In the genomic region with DNA sequence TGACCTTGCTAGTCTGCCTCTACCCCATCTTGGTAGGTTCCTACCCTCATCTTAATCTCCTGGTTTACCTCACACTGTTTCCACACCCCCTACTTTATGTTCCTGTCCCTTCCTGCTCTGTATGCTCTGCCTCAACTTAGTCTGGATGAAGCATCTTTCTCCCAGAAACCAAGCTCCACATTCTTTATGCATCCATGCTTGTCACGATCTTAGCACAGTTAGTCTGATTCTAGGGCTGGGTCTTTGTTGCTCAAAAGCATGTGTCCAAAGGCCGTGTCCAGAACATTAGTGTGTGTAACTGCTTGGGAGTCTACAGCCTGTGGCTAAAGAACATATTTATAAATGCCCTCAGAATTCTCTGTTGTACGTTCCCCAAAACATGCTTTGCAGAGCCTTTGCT, we compare ENCODE assay signal across 9 mouse cellular contexts. TPM values are rescaled to one million over a fixed set of nuclear protein-coding genes. Genes with fewer than 3 reads are reported as not detected.
DNase-seq lines count a peak whose midpoint lies in the region; ATAC-seq and TF ChIP-seq lines count a peak whose summit lies in the region.
"Had no signal": no experiment of that assay in that cellular context is flagged by ENCODE, and none has a peak within 500 bp of the region (broad histone marks: within the 10 kb centered on the region; RNA-seq: fewer than 3 reads in every experiment).

No protein-coding gene starts in this region.

- no peak for DNase-seq in heart, postnatal 36 days
- no peak for DNase-seq in forebrain, postnatal 0 days
- DNase-seq in natural killer cell, adult 2 months (ENCODE audit: low spot score in 2 of 2) = no peak
- no peak for DNase-seq in right cerebral cortex, postnatal 10 days (ENCODE audit: low spot score in 2 of 2)
- no peak for DNase-seq in thymus, postnatal 10 days (ENCODE audit: low spot score in 2 of 2)
- DNase-seq: gastrocnemius, postnatal 10 days had no signal

- 0 out of 2 replicates have a peak overlapping the region, but pooled peaks have one; percentile 84 for H3K4me3 ChIP-seq in heart, embryonic 16.5 days (ENCODE audit: low read length)
- peak overlapping the region; percentile 80 for H3K4me3 ChIP-seq in bone marrow, adult 2 months (replicated peaks; ENCODE audit: control insufficient read depth, low read depth, low read length)
- peak overlapping the region; percentile 94 for H3K4me3 ChIP-seq in forebrain, postnatal 0 days (ENCODE audit: low read depth, low read length)
- H3K4me3 ChIP-seq in liver, embryonic 16.5 days (ENCODE audit: low read depth, low read length) = peak overlapping the region; percentile 96

- ATAC-seq in heart, embryonic 16.5 days (replicated peaks; ENCODE audit: extremely low read depth, insufficient read depth, low FRiP score) = no peak
- ATAC-seq in forebrain, postnatal 0 days = no peak
- ATAC-seq in liver, embryonic 16.5 days (ENCODE audit: low read depth) = no peak

- H3K9ac ChIP-seq in heart, embryonic 16.5 days (ENCODE audit: low read length) = no peak overlapping the region
- peak overlapping the region; percentile 96 for H3K9ac ChIP-seq in forebrain, postnatal 0 days
- H3K9ac ChIP-seq in liver, embryonic 16.5 days (ENCODE audit: low read depth, low read length) = peak overlapping the region; percentile 97

- H3K36me3 ChIP-seq in heart, embryonic 16.5 days (ENCODE audit: control insufficient read depth, insufficient read depth) = no peaks in the 10 kb centered on the region
- no peaks in the 10 kb centered on the region for H3K36me3 ChIP-seq in forebrain, postnatal 0 days (ENCODE audit: insufficient read depth)
- peaks cover 8% of the 10 kb centered on the region for H3K36me3 ChIP-seq in liver, embryonic 16.5 days (ENCODE audit: control insufficient read depth, insufficient read depth)

- TF ChIP-seq POLR2A in bone marrow, adult 2 months (IDR thresholded peaks at IDR 0.05; ENCODE audit: borderline replicate concordance, control insufficient read depth, low read depth, low read length) = no peak

- 78% methylated on average over 3 of the region's 3 CpGs for WGBS in heart, embryonic 16.5 days
- 49% methylated on average over 3 of the region's 3 CpGs for WGBS in bone marrow, adult 2 months
- 60% methylated on average over 3 of the region's 3 CpGs for WGBS in forebrain, postnatal 0 days
- 49% methylated on average over 3 of the region's 3 CpGs for WGBS in liver, embryonic 16.5 days (ENCODE audit: insufficient replicate concordance)

- peaks cover 17% of the 10 kb centered on the region; the same call in 1 of the 2 replicates for H3K4me1 ChIP-seq in heart, embryonic 16.5 days (ENCODE audit: control insufficient read depth, insufficient read depth, low read length)
- peaks cover 8% of the 10 kb centered on the region for H3K4me1 ChIP-seq in bone marrow, adult 2 months (ENCODE audit: control insufficient read depth, insufficient read depth, low read length)
- peaks cover 22% of the 10 kb centered on the region for H3K4me1 ChIP-seq in forebrain, postnatal 0 days (ENCODE audit: insufficient read depth)
- H3K4me1 ChIP-seq in liver, embryonic 16.5 days (ENCODE audit: control insufficient read depth, low read depth, low read length) = peaks cover 59% of the 10 kb centered on the region

- intact Hi-C loops in heart, postnatal 36 days (cut with DNase I) = loop anchor here (2.0 to 5.0 kb wide), 2 partner anchors 33 to 42 kb away; no protein-coding TSS in a partner anchor

- no peak for TF ChIP-seq CTCF in bone marrow, adult 2 months (IDR thresholded peaks at IDR 0.05; ENCODE audit: control insufficient read depth, insufficient read depth, low read length)
- TF ChIP-seq CTCF in forebrain, postnatal 0 days (IDR thresholded peaks at IDR 0.05; ENCODE audit: low read depth) = no peak

- peak overlapping the region; percentile 96 for H3K4me2 ChIP-seq in heart, embryonic 16.5 days (ENCODE audit: low read depth, low read length)
- peak overlapping the region; percentile 78 for H3K4me2 ChIP-seq in forebrain, postnatal 0 days (ENCODE audit: low read depth)
- H3K4me2 ChIP-seq in liver, embryonic 16.5 days (ENCODE audit: low read depth, low read length) = peak overlapping the region; percentile 73

- H3K27ac ChIP-seq in heart, embryonic 16.5 days (ENCODE audit: low read length) = no peak overlapping the region
- peak overlapping the region; percentile 44; the same call in 1 of the 2 replicates for H3K27ac ChIP-seq in bone marrow, adult 2 months (ENCODE audit: control insufficient read depth, insufficient read depth, low read depth, low read length, poor library complexity)
- H3K27ac ChIP-seq in forebrain, postnatal 0 days (ENCODE audit: low read depth, low read length) = no peak overlapping the region
- peak overlapping the region; percentile 98 for H3K27ac ChIP-seq in liver, embryonic 16.5 days (ENCODE audit: low read length)

- H3K27me3 ChIP-seq in heart, embryonic 16.5 days (ENCODE audit: control insufficient read depth, insufficient read depth, low read length) = no peaks in the 10 kb centered on the region
- H3K27me3 ChIP-seq in forebrain, postnatal 0 days (ENCODE audit: insufficient read depth, low read length) = no peaks in the 10 kb centered on the region
- no peaks in the 10 kb centered on the region for H3K27me3 ChIP-seq in liver, embryonic 16.5 days (ENCODE audit: control insufficient read depth, insufficient read depth, low read depth, low read length)

- no peaks in the 10 kb centered on the region for H3K9me3 ChIP-seq in heart, embryonic 16.5 days (replicated peaks; ENCODE audit: control insufficient read depth, low read length)
- H3K9me3 ChIP-seq in forebrain, postnatal 0 days (ENCODE audit: low read length) = no peaks in the 10 kb centered on the region
- no peaks in the 10 kb centered on the region for H3K9me3 ChIP-seq in liver, embryonic 16.5 days (replicated peaks; ENCODE audit: control insufficient read depth, low read length)

RNA-seq across cellular contexts. Expression of a gene that starts 1.8 kb away (rescaled TPM):
- polyA plus RNA-seq in heart, embryonic 16.5 days (2015; fragmentation: Nextera tagmentation; extraction: Ambion mirVana) = 17.4 and 24.0 TPM in 2 replicates
- total RNA-seq in heart, postnatal 36 days (2021) = 1 to 10 TPM; 7.0 to 9.4 TPM
- 92.1 and 108 TPM in 2 replicates for polyA plus RNA-seq in bone marrow, adult 2 months (2011; ENCODE audit: insufficient read depth, insufficient read length, low replicate concordance, missing spikeins)
- total RNA-seq in forebrain, postnatal 0 days (2014; rRNA removed) = 136 and 144 TPM in 2 replicates
- 76.5 and 87.2 TPM in 2 replicates for polyA plus RNA-seq in forebrain, postnatal 0 days (2015; fragmentation: Nextera tagmentation; extraction: Ambion mirVana)
- 59.4 and 64.7 TPM in 2 replicates for polyA plus RNA-seq in liver, embryonic 16.5 days (2015; fragmentation: Nextera tagmentation; extraction: Ambion mirVana)

Comparison
In these comparisons a context has a peak if more than half of its experiments do, and no peak if none do; other contexts are left out.
1. H3K27ac ChIP-seq: peak in bone marrow, adult 2 months (single experiment) and liver, embryonic 16.5 days (single experiment); none in heart, embryonic 16.5 days (single experiment) and forebrain, postnatal 0 days (single experiment).
2. Peak in every context shown above with its lines, with median percentiles within 50 percentile points of each other: H3K4me2 ChIP-seq and H3K4me3 ChIP-seq.